Mouse (Mus musculus) thymus, adult 2 months (tissue): ENCODE data around the gene Myoz1.

ENCODE experiments used
- CTCF ChIP-seq: fragments of 200-500 bp; IDR thresholded peaks from 2 replicates; pipeline ENCODE4 v1.5.1; 2012; ENCODE audit warnings: mild to moderate bottlenecking, control low read depth, low read length, moderate library complexity, borderline replicate concordance; ENCODE audit not compliant: control insufficient read depth, poor library complexity, insufficient read depth; ENCODE audit errors: extremely low read depth
- POLR2A ChIP-seq: fragments of 200-500 bp; IDR thresholded peaks from 2 replicates; pipeline ENCODE4 v1.6.1; 2012; ENCODE audit warnings: mild to moderate bottlenecking, low read length, control low read depth, moderate library complexity; ENCODE audit not compliant: control insufficient read depth, poor library complexity, insufficient read depth; ENCODE audit errors: extremely low read depth

- TF ChIP-seq CTCF (no peak), POLR2A (no peak)
Observed at GRCm38 (mm10) chr14:20668154-20668810, 11.9 kb upstream of the Myoz1 start, which contains the start of gene Synpo2l.
